Mouse (Mus musculus) cortical plate, adult 2 months (tissue): ENCODE measurements around the gene Irf3.

Experiments used
- CTCF ChIP-seq: fragments of 200-500 bp; IDR thresholded peaks from 2 replicates; pipeline ENCODE4 v1.5.1; 2011; ENCODE audit warnings: mild to moderate bottlenecking, control low read depth, low read length; ENCODE audit not compliant: insufficient read depth; ENCODE audit errors: extremely low read depth
- POLR2A ChIP-seq: fragments of 200-500 bp; IDR thresholded peaks from 2 replicates; pipeline ENCODE4 v1.6.1; 2011; ENCODE audit warnings: mild to moderate bottlenecking, low read length, control low read depth; ENCODE audit not compliant: insufficient read depth; ENCODE audit errors: extremely low read depth

DNA sequence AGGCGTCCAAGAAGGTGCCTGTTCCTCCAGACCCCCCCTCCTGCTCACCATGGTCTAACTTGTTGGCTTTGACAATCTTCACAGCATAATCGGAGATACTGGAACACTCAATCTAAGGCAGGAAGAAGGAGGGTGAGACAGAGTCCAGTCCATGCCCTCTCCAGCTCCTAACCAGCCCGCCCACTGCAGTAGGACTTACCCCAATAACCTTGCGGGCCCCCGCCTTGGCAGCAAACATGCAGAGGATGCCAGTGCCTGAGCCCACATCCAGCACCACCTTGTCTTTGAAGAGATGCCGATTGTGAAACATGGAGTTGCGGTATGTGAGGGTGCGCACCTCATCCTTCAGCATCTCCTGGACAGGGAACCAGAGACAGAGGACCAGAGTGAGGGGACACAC is 15.9 kb upstream of the Irf3 start:
- TF ChIP-seq CTCF (no peak), POLR2A (no peak)
